ENCODE assay signal across 13 mouse cellular contexts in genomic region chr6:108435467-108435866, GRCm38 (mm10).
A peak's percentile ranks its signal among the peaks of the same experiment; 100 is the strongest.
DNase-seq lines count a peak whose midpoint lies in the region; ATAC-seq and TF ChIP-seq lines count a peak whose summit lies in the region.
"Had no signal": no experiment of that assay in that cellular context is flagged by ENCODE, and none has a peak within 500 bp of the region (broad histone marks: within the 10 kb centered on the region; RNA-seq: fewer than 3 reads in every experiment).

No protein-coding gene starts in this region.

- 41% methylated on average over 6 of the region's 6 CpGs for WGBS in heart, embryonic 12.5 days
- WGBS in heart, adult 2 months = 55% methylated on average over 6 of the region's 6 CpGs
- WGBS in lung, embryonic 14.5 days = 32% methylated on average over 6 of the region's 6 CpGs

- no peak for TF ChIP-seq EP300 in heart, adult 2 months (IDR thresholded peaks at IDR 0.05; ENCODE audit: insufficient read depth, low read depth, low read length)

- peaks cover 38% of the 10 kb centered on the region for H3K4me1 ChIP-seq in heart, embryonic 12.5 days (replicated peaks)
- peaks cover 1% of the 10 kb centered on the region; the same call in 1 of the 2 replicates for H3K4me1 ChIP-seq in heart, adult 2 months (ENCODE audit: control insufficient read depth, insufficient read depth, low read length)
- H3K4me1 ChIP-seq in lung, embryonic 14.5 days (ENCODE audit: insufficient read depth) = no peaks in the 10 kb centered on the region

- peak; percentile 76 for ATAC-seq in heart, embryonic 12.5 days (ENCODE audit: insufficient number of reproducible peaks, low FRiP score)
- peak; percentile 62; the same call in 1 of the 2 replicates for ATAC-seq in lung, embryonic 14.5 days (ENCODE audit: insufficient read depth)
- no peak for ATAC-seq in megakaryocyte-erythroid progenitor cell, adult 5-6 weeks (replicated peaks; ENCODE audit: low FRiP score, low TSS enrichment, poor library complexity, severe bottlenecking)

- peaks cover 18% of the 10 kb centered on the region for H3K36me3 ChIP-seq in heart, embryonic 12.5 days
- H3K36me3 ChIP-seq in heart, adult 2 months (ENCODE audit: control insufficient read depth, insufficient read depth, low read length) = peaks cover 4% of the 10 kb centered on the region
- H3K36me3 ChIP-seq in lung, embryonic 14.5 days (ENCODE audit: insufficient read depth) = peaks cover 19% of the 10 kb centered on the region; the same call in 1 of the 2 replicates

- 0 out of 2 replicates have a peak, but pooled peaks cover 2% of the 10 kb centered on the region for H3K9me3 ChIP-seq in heart, embryonic 12.5 days (replicated peaks)
- no peaks in the 10 kb centered on the region for H3K9me3 ChIP-seq in lung, embryonic 14.5 days (ENCODE audit: low read depth, low read length)
- H3K9me3 ChIP-seq: neural tube, embryonic 13.5 days had no signal

- no peaks in the 10 kb centered on the region for H3K27me3 ChIP-seq in heart, embryonic 12.5 days (replicated peaks)
- no peaks in the 10 kb centered on the region for H3K27me3 ChIP-seq in heart, adult 2 months (ENCODE audit: control insufficient read depth, insufficient read depth, low read length)
- no peaks in the 10 kb centered on the region for H3K27me3 ChIP-seq in lung, embryonic 14.5 days (ENCODE audit: insufficient read depth, low read length)
- H3K27me3 ChIP-seq: neural tube, embryonic 13.5 days had no signal

- H3K79me2 ChIP-seq in heart, adult 2 months (replicated peaks; ENCODE audit: control insufficient read depth, insufficient read depth, low read length) = no peaks in the 10 kb centered on the region; the same call in 1 of the 2 replicates

- no peak overlapping the region for H3K4me2 ChIP-seq in heart, embryonic 12.5 days
- H3K4me2 ChIP-seq in lung, embryonic 14.5 days = no peak overlapping the region
- H3K4me2 ChIP-seq: neural tube, embryonic 13.5 days had no signal

- no peak overlapping the region for H3K4me3 ChIP-seq in heart, embryonic 12.5 days
- H3K4me3 ChIP-seq in heart, adult 2 months = no peak overlapping the region
- H3K4me3 ChIP-seq in lung, embryonic 14.5 days (ENCODE audit: low read depth, low read length) = no peak overlapping the region
- H3K4me3 ChIP-seq: neural tube, embryonic 13.5 days had no signal

- no peak for TF ChIP-seq CTCF in heart, adult 2 months (IDR thresholded peaks at IDR 0.05)
- no peak for TF ChIP-seq CTCF in lung, embryonic 14.5 days (IDR thresholded peaks at IDR 0.05; ENCODE audit: low read depth)

- no peak for TF ChIP-seq POLR2A in heart, adult 2 months (IDR thresholded peaks at IDR 0.05; ENCODE audit: insufficient read depth, low read depth, low read length)

- H3K27ac ChIP-seq in heart, embryonic 12.5 days (ENCODE audit: poor library complexity, severe bottlenecking) = peak overlapping the region; percentile 65
- no peak overlapping the region for H3K27ac ChIP-seq in heart, adult 2 months
- no peak overlapping the region for H3K27ac ChIP-seq in lung, embryonic 14.5 days (ENCODE audit: low read depth)
- H3K27ac ChIP-seq: neural tube, embryonic 13.5 days had no signal

- no peak for DNase-seq in heart, adult 2 months
- DNase-seq in lung, embryonic 14.5 days = peak; percentile 52
- DNase-seq in lung, postnatal 36 days = no peak
- peak; percentile 41 for DNase-seq in embryo, embryonic 10.5 days (ENCODE audit: low spot score)
- DNase-seq in mesoderm, embryonic 11.5 days (ENCODE audit: low read depth, low spot score) = peak; percentile 36
- DNase-seq in left cerebral cortex, postnatal 14 days (ENCODE audit: low spot score in 2 of 2) = no peak
- DNase-seq: cerebellum, adult 11 months; heart, postnatal 14 days; lung, postnatal 10 days; thymus, postnatal 36 days had no signal

- no peak overlapping the region; the same call in 1 of the 2 replicates for H3K9ac ChIP-seq in heart, embryonic 12.5 days
- H3K9ac ChIP-seq in heart, adult 2 months (ENCODE audit: low read depth, low read length) = no peak overlapping the region
- no peak overlapping the region for H3K9ac ChIP-seq in lung, embryonic 14.5 days
- H3K9ac ChIP-seq: neural tube, embryonic 13.5 days had no signal

- intact Hi-C loops in heart, adult 2 months (cut with DNase I) = no loop called here
- intact Hi-C loops in left cerebral cortex, postnatal 14 days (cut with DNase I) = no loop called here

Comparison
In these comparisons a context has a peak if more than half of its experiments do, and no peak if none do; other contexts are left out.
1. DNase-seq: peak in lung, embryonic 14.5 days (single experiment), embryo, embryonic 10.5 days (single experiment) and mesoderm, embryonic 11.5 days (single experiment); none in heart, adult 2 months (0 of 2), lung, postnatal 36 days (single experiment) and left cerebral cortex, postnatal 14 days (0 of 2).